Mouse (Mus musculus) gastrocnemius, adult 2 months (tissue): ENCODE measurements around the gene Gast. TPM values are rescaled to one million over a fixed set of nuclear protein-coding genes. Genes with fewer than 3 reads are reported as not detected.
"Not testable (repeated sequence)": the region's sequence is repeated elsewhere in the genome, so short reads cannot be mapped to it uniquely, and the experiment has no call there.

ENCODE experiments used
- DNase-seq: peaks from one replicate; pipeline ENCODE4 v3.0.0; 2022
- H3K27ac ChIP-seq: fragments of 200-600 bp; 2 replicates; pipeline ENCODE4 v1.8.1; 2022; ENCODE audit warnings: mild to moderate bottlenecking
- H3K4me3 ChIP-seq: fragments of 200-600 bp; 2 replicates; pipeline ENCODE4 v1.8.1; 2022; ENCODE audit warnings: mild to moderate bottlenecking, moderate library complexity
- CTCF ChIP-seq: fragments of 200-600 bp; IDR thresholded peaks from 2 replicates; pipeline ENCODE4 v1.8.1; 2022; ENCODE audit warnings: antibody characterized with exemption, mild to moderate bottlenecking, moderate library complexity
- intact Hi-C: fragments of 180-260 bp; cut with DNase I; formaldehyde crosslinking; loops from one replicate; pipeline ENCODE4 v1.15.1; 2025
- long read RNA-seq, 2 experiments: library from polyadenylated mRNA; stranded (forward); transcript quantifications; one replicate each; pipeline ENCODE4 v2.0.0; 2021
- total RNA-seq, 2 experiments: library from RNA; stranded (reverse); gene quantifications; 2 replicates each; pipeline ENCODE4 v1.2.3; 2021

Gene Gast
- not detected for total RNA-seq
- long read RNA-seq, experiment 1 = 0 reads
- long read RNA-seq, experiment 2 = 0 reads

- intact Hi-C loops = no loop called here
- no peak within 1 kb of the TSS for H3K27ac ChIP-seq
- no peak within 1 kb of the TSS for H3K4me3 ChIP-seq
- DNase-seq = no peak
- TF ChIP-seq CTCF = no peak
These were observed at the start of gene Gast for GRCm38 (mm10) chr11:100333944-100334457. TSS of gene Gast (plus strand) at chr11:100334407.

- H3K4me3 ChIP-seq = no peak overlapping the region
- intact Hi-C loops = loop anchor here (5.0 kb wide), 1 partner anchor 118 kb away; no protein-coding TSS in a partner anchor
- TF ChIP-seq CTCF = no peak
- H3K27ac ChIP-seq = no peak overlapping the region
- no peak for DNase-seq
These were observed 49.2 kb upstream of the Gast start for GRCm38 (mm10) chr11:100284988-100285387.

- Histone ChIP-seq H3K4me3 (no peak overlapping the region), H3K27ac (peak overlapping the region; percentile 51)
- DNase-seq = peak; percentile 85
- intact Hi-C loops = no loop called here
- no peak for TF ChIP-seq CTCF
These were observed 47.2 kb upstream of the Gast start for GRCm38 (mm10) chr11:100287024-100287423.

GRCm38 (mm10) chr11:100288942-100289341, 45.3 kb upstream of the Gast start:
- TF ChIP-seq CTCF = no peak
- intact Hi-C loops = no loop called here
- H3K27ac ChIP-seq = peak overlapping the region; percentile 46
- no peak overlapping the region for H3K4me3 ChIP-seq
- peak; percentile 53 for DNase-seq

GRCm38 (mm10) chr11:100290235-100290634, 44.0 kb upstream of the Gast start:
- no peak overlapping the region for H3K4me3 ChIP-seq
- intact Hi-C loops = no loop called here
- DNase-seq = peak; percentile 36
- TF ChIP-seq CTCF = no peak
- H3K27ac ChIP-seq = peak overlapping the region; percentile 57

- H3K4me3 ChIP-seq = no peak overlapping the region
- H3K27ac ChIP-seq = no peak overlapping the region
- intact Hi-C loops = no loop called here
- no peak for DNase-seq
- TF ChIP-seq CTCF = no peak
These were observed 41.3 kb upstream of the Gast start for GRCm38 (mm10) chr11:100292884-100293283.

GRCm38 (mm10) chr11:100295308-100295707, 38.9 kb upstream of the Gast start:
- no peak; the same call in none of the 2 replicates for TF ChIP-seq CTCF
- no peak overlapping the region for H3K27ac ChIP-seq
- no peak overlapping the region for H3K4me3 ChIP-seq
- intact Hi-C loops = loop anchor here (5.0 kb wide), 2 partner anchors 828 to 913 kb away; no protein-coding TSS in a partner anchor
- DNase-seq = peak; percentile 87

- DNase-seq = no peak
- no peak overlapping the region; the same call in 1 of the 2 replicates for H3K4me3 ChIP-seq
- TF ChIP-seq CTCF = peak; percentile 63
- H3K27ac ChIP-seq = no peak overlapping the region
- intact Hi-C loops = loop anchor here (5.0 kb wide), 2 partner anchors 830 to 916 kb away; no protein-coding TSS in a partner anchor
These were observed 36.4 kb upstream of the Gast start for GRCm38 (mm10) chr11:100297801-100298200.

GRCm38 (mm10) chr11:100298274-100299036, 35.8 kb upstream of the Gast start:
- peak; percentile 85 for DNase-seq
- TF ChIP-seq CTCF = peak; percentile 82
- Histone ChIP-seq H3K4me3 (peak overlapping the region; percentile 44), H3K27ac (no peak overlapping the region)
- intact Hi-C loops = loop anchor here (5.0 kb wide), 2 partner anchors 831 to 916 kb away; no protein-coding TSS in a partner anchor

- TF ChIP-seq CTCF = peak; percentile 98
These were observed 33.9 kb upstream of the Gast start for GRCm38 (mm10) chr11:100300293-100300692.

GRCm38 (mm10) chr11:100301292-100301691, 32.9 kb upstream of the Gast start:
- H3K4me3 ChIP-seq = no peak overlapping the region
- DNase-seq = no peak
- H3K27ac ChIP-seq = no peak overlapping the region
- intact Hi-C loops = no loop called here
- no peak for TF ChIP-seq CTCF

More at GRCm38 (mm10) chr11:100300293-100300692, 33.9 kb upstream of the Gast start:
- peak; percentile 65 for DNase-seq
- intact Hi-C loops = no loop called here
- Histone ChIP-seq H3K27ac (no peak overlapping the region), H3K4me3 (no peak overlapping the region)

GRCm38 (mm10) chr11:100307900-100308299, 26.3 kb upstream of the Gast start:
- no peak overlapping the region for H3K27ac ChIP-seq
- no peak for DNase-seq
- no peak overlapping the region for H3K4me3 ChIP-seq
- no peak for TF ChIP-seq CTCF
- intact Hi-C loops = no loop called here

- DNase-seq, intact Hi-C loops, H3K4me3 ChIP-seq: not testable (repeated sequence)
These were observed 25.5 kb upstream of the Gast start for GRCm38 (mm10) chr11:100308672-100309071.

More at GRCm38 (mm10) chr11:100308672-100309071, 25.5 kb upstream of the Gast start:
- not testable (repeated sequence) for H3K27ac ChIP-seq
